8 mouse cellular contexts compared by ENCODE assay signal in genomic region chr2:27802493-27802892, GRCm38 (mm10).
A peak's percentile ranks its signal among the peaks of the same experiment; 100 is the strongest.
DNase-seq lines count a peak whose midpoint lies in the region; ATAC-seq and TF ChIP-seq lines count a peak whose summit lies in the region.

No protein-coding gene starts in this region.

- H3K4me2 ChIP-seq in neural tube, embryonic 15.5 days: no peak overlapping the region
- H3K4me2 ChIP-seq in heart, postnatal 0 days (ENCODE audit: low read depth, low read length): no peak overlapping the region
- H3K4me2 ChIP-seq in limb, embryonic 14.5 days (replicated peaks; ENCODE audit: low read depth, low read length, severe bottlenecking): no peak overlapping the region

- no peak overlapping the region for H3K4me3 ChIP-seq in neural tube, embryonic 15.5 days (replicated peaks)
- H3K4me3 ChIP-seq in heart, postnatal 0 days (ENCODE audit: low read depth, low read length): no peak overlapping the region
- H3K4me3 ChIP-seq in limb, embryonic 14.5 days (replicated peaks; ENCODE audit: low read length): no peak overlapping the region

- TF ChIP-seq EP300 in heart, postnatal 0 days (IDR thresholded peaks at IDR 0.05; ENCODE audit: low read depth): no peak

- no peaks in the 10 kb centered on the region for H3K36me3 ChIP-seq in neural tube, embryonic 15.5 days
- no peaks in the 10 kb centered on the region for H3K36me3 ChIP-seq in heart, postnatal 0 days (replicated peaks; ENCODE audit: control insufficient read depth, insufficient read depth, low read length)
- H3K36me3 ChIP-seq in limb, embryonic 14.5 days (ENCODE audit: control insufficient read depth, insufficient read depth, low read length): no peaks in the 10 kb centered on the region

- no peak for TF ChIP-seq CTCF in heart, postnatal 0 days (IDR thresholded peaks at IDR 0.05; ENCODE audit: low read depth)

- H3K4me1 ChIP-seq in neural tube, embryonic 15.5 days: no peaks in the 10 kb centered on the region
- H3K4me1 ChIP-seq in heart, postnatal 0 days (ENCODE audit: control insufficient read depth, insufficient read depth): peaks cover 4% of the 10 kb centered on the region; the same call in 1 of the 2 replicates
- H3K4me1 ChIP-seq in limb, embryonic 14.5 days (ENCODE audit: control insufficient read depth, insufficient read depth, low read length): peaks cover 7% of the 10 kb centered on the region; the same call in 1 of the 2 replicates

- H3K27ac ChIP-seq in neural tube, embryonic 15.5 days (replicated peaks): no peak overlapping the region
- H3K27ac ChIP-seq in heart, postnatal 0 days (ENCODE audit: low read depth): peak overlapping the region; percentile 13; the same call in 1 of the 2 replicates
- H3K27ac ChIP-seq in limb, embryonic 14.5 days (replicated peaks; ENCODE audit: low read depth, low read length): no peak overlapping the region

- H3K27me3 ChIP-seq in neural tube, embryonic 15.5 days (replicated peaks): no peaks in the 10 kb centered on the region
- H3K27me3 ChIP-seq in heart, postnatal 0 days (ENCODE audit: control insufficient read depth, insufficient read depth, low read length): no peaks in the 10 kb centered on the region
- H3K27me3 ChIP-seq in limb, embryonic 14.5 days (ENCODE audit: control insufficient read depth, insufficient read depth, low read length): no peaks in the 10 kb centered on the region

- no peak overlapping the region for H3K9ac ChIP-seq in neural tube, embryonic 15.5 days (replicated peaks)
- no peak overlapping the region for H3K9ac ChIP-seq in heart, postnatal 0 days (replicated peaks; ENCODE audit: low read depth, low read length)
- 0 out of 2 replicates have a peak overlapping the region, but pooled peaks have one; percentile 5 for H3K9ac ChIP-seq in limb, embryonic 14.5 days (ENCODE audit: low read depth, low read length, severe bottlenecking)

- no peak for ATAC-seq in neural tube, embryonic 15.5 days (ENCODE audit: low FRiP score)
- ATAC-seq in heart, postnatal 0 days (ENCODE audit: insufficient read depth, low read depth): peak; percentile 55
- peak; percentile 82 for ATAC-seq in limb, embryonic 14.5 days (ENCODE audit: low FRiP score, low read depth)
- ATAC-seq in granulocyte monocyte progenitor cell, adult 5-6 weeks (replicated peaks; ENCODE audit: poor library complexity, severe bottlenecking): no peak

- 44% methylated on average over 9 of the region's 9 CpGs for WGBS in neural tube, embryonic 15.5 days
- 26% methylated on average over 9 of the region's 9 CpGs for WGBS in heart, postnatal 0 days
- WGBS in limb, embryonic 14.5 days: 25% methylated on average over 9 of the region's 9 CpGs

- no peak for TF ChIP-seq POLR2A in limb, embryonic 14.5 days (IDR thresholded peaks at IDR 0.05; ENCODE audit: borderline replicate concordance, extremely low read depth, insufficient read depth, insufficient read length)

- H3K9me3 ChIP-seq in neural tube, embryonic 15.5 days (replicated peaks): no peaks in the 10 kb centered on the region
- H3K9me3 ChIP-seq in heart, postnatal 0 days (replicated peaks; ENCODE audit: control insufficient read depth, low read length): no peaks in the 10 kb centered on the region
- no peaks in the 10 kb centered on the region for H3K9me3 ChIP-seq in limb, embryonic 14.5 days (ENCODE audit: control insufficient read depth, low read length)

- peak; percentile 26 for DNase-seq in neural tube, embryonic 10.5 days (ENCODE audit: extremely low spot score, low spot score)
- DNase-seq in embryo, embryonic 9.5 days (ENCODE audit: extremely low spot score): peak; percentile 14
- peak; percentile 27 for DNase-seq in heart, postnatal 0 days (ENCODE audit: low spot score)
- peak; percentile 50 for DNase-seq in limb, embryonic 14.5 days (ENCODE audit: low spot score)
- peak; percentile 22 for DNase-seq in telencephalon, adult 2 months (ENCODE audit: low read depth, low spot score)
- no peak for DNase-seq in cerebellum, postnatal 4 days (ENCODE audit: low spot score in 2 of 2)

Comparison
In these comparisons a context has a peak if more than half of its experiments do, and no peak if none do; other contexts are left out.
1. DNase-seq: peak in neural tube, embryonic 10.5 days (single experiment), embryo, embryonic 9.5 days (single experiment), heart, postnatal 0 days (single experiment), limb, embryonic 14.5 days (single experiment) and telencephalon, adult 2 months (single experiment); none in cerebellum, postnatal 4 days (0 of 2).
2. ATAC-seq: peak in heart, postnatal 0 days (single experiment) and limb, embryonic 14.5 days (single experiment); none in neural tube, embryonic 15.5 days (single experiment) and granulocyte monocyte progenitor cell, adult 5-6 weeks (single experiment).